Mouse (Mus musculus): ENCODE measurements around the gene Cdh13.

- no peak for TF ChIP-seq POLR2AphosphoS2 (IDR thresholded peaks at IDR 0.05; ENCODE audit: insufficient read length, low read depth)
- TF ChIP-seq POLR2A (IDR thresholded peaks at IDR 0.05; ENCODE audit: insufficient read length, low read depth) = no peak
- TF ChIP-seq E2F4 (IDR thresholded peaks at IDR 0.05; ENCODE audit: insufficient read depth) = no peak
- no peak for TF ChIP-seq MYOD1 (IDR thresholded peaks at IDR 0.05; ENCODE audit: control insufficient read depth in 1 of 3, insufficient read length in 2 of 3, low read depth in 2 of 3)
- TF ChIP-seq MAX (IDR thresholded peaks at IDR 0.05; ENCODE audit: low read depth) = no peak
- TF ChIP-seq CEBPB (IDR thresholded peaks at IDR 0.05; ENCODE audit: insufficient read depth, poor library complexity, severe bottlenecking) = no peak
- no peak for TF ChIP-seq TCF12 (IDR thresholded peaks at IDR 0.05; ENCODE audit: insufficient read depth, poor library complexity, severe bottlenecking)
- no peak for TF ChIP-seq USF1 (IDR thresholded peaks at IDR 0.05; ENCODE audit: low read depth)
- TF ChIP-seq REST (IDR thresholded peaks at IDR 0.05; ENCODE audit: insufficient read depth, insufficient read length) = no peak
- no peak for TF ChIP-seq MYOG (IDR thresholded peaks at IDR 0.05; ENCODE audit: control insufficient read depth in 1 of 3, insufficient read depth in 1 of 3, insufficient read length in 2 of 3, low read depth in 2 of 3)
Measured at GRCm38 (mm10) chr8:118523922-118524321, 240.4 kb downstream of the Cdh13 start.

Data from myocyte (in vitro differentiated cells).